Mouse (Mus musculus): ENCODE measurements around the gene Tmed4.

DNA sequence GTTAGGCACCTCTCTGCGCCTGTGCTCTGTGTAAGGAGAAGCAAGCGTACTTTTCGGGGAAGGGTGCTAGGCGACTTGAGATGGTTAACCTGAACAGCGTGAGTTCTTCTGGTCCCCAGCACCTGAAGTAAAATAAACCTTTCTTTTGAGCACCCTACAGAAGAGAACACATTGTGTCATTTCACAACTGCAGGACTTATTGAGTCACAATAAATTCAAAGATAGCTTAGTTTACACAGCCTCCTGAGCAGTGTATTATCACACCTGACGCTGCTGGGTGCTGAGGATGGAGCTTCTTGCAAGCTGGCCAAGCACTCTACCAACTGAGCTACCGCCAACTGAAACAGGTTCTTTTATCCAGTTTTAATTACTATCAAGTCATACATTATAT is 419 bp upstream of the Tmed4 start:
- TF ChIP-seq POLR2A (IDR thresholded peaks at IDR 0.05; ENCODE audit: low read depth, low read length): no peak
- no peak for TF ChIP-seq CTCF (IDR thresholded peaks at IDR 0.05; ENCODE audit: borderline replicate concordance, insufficient read depth, low read length)
